Mouse (Mus musculus) heart, embryonic 14.5 days (tissue): ENCODE measurements around the gene Wdr47. TPM values are rescaled to one million over a fixed set of nuclear protein-coding genes. Genes with fewer than 3 reads are reported as not detected.
A peak's percentile ranks its signal among the peaks of the same experiment; 100 is the strongest.

Source experiments
- ATAC-seq: fragments of 200-750 bp; cut with Nextera tagmentation; 2 replicates; pipeline ENCODE4 v1.8.0; 2017; ENCODE audit warnings: low read depth, moderate TSS enrichment; ENCODE audit not compliant: insufficient number of reproducible peaks, insufficient read depth, low FRiP score
- H3K27ac ChIP-seq, 2 experiments: fragments of 200-500 bp in 1 of 2; fragments of 300-500 bp in 1 of 2; sonication (generic) in 1 of 2; replicated peaks in 1 of 2; 2 replicates each; pipeline ENCODE4 v1.5.1; 2012 to 2014; ENCODE audit warnings: low read depth in 2 of 2, low read length in 2 of 2, control low read depth in 1 of 2, mild to moderate bottlenecking in 1 of 2, mixed read lengths in 1 of 2; ENCODE audit not compliant: control insufficient read depth in 1 of 2, insufficient read depth in 1 of 2
- H3K27me3 ChIP-seq: fragments of 300-500 bp; sonication (generic); 2 replicates; pipeline ENCODE4 v1.6.1; 2014; ENCODE audit warnings: mild to moderate bottlenecking, low read length, control low read depth; ENCODE audit not compliant: control insufficient read depth, insufficient read depth
- H3K36me3 ChIP-seq: fragments of 300-500 bp; sonication (generic); 2 replicates; pipeline ENCODE4 v1.6.1; 2014; ENCODE audit warnings: mild to moderate bottlenecking, control low read depth, low read length, mixed read lengths; ENCODE audit not compliant: control insufficient read depth, insufficient read depth
- H3K4me1 ChIP-seq, 2 experiments: fragments of 200-500 bp in 1 of 2; fragments of 300-500 bp in 1 of 2; sonication (generic) in 1 of 2; 2 replicates each; pipeline ENCODE4 v1.6.1; 2012 to 2014; ENCODE audit warnings: low read length in 2 of 2, control low read depth in 1 of 2, mixed read lengths in 1 of 2; ENCODE audit not compliant: control insufficient read depth in 2 of 2, insufficient read depth in 2 of 2
- H3K4me2 ChIP-seq: fragments of 300-500 bp; sonication (generic); 2 replicates; pipeline ENCODE4 v1.6.1; 2014; ENCODE audit warnings: mild to moderate bottlenecking, low read length
- H3K4me3 ChIP-seq, 2 experiments: fragments of 200-500 bp in 1 of 2; fragments of 300-500 bp in 1 of 2; sonication (generic) in 1 of 2; 2 replicates each; pipeline ENCODE4 v1.5.1; 2012 to 2014; ENCODE audit warnings: low read length in 2 of 2, mild to moderate bottlenecking in 2 of 2, control low read depth in 1 of 2, low read depth in 1 of 2, moderate library complexity in 1 of 2; ENCODE audit not compliant: control insufficient read depth in 1 of 2, insufficient read depth in 1 of 2
- H3K9ac ChIP-seq: fragments of 300-500 bp; sonication (generic); 2 replicates; pipeline ENCODE4 v1.6.1; 2014; ENCODE audit warnings: mild to moderate bottlenecking, low read length
- H3K9me3 ChIP-seq: fragments of 300-500 bp; sonication (generic); 2 replicates; pipeline ENCODE4 v1.6.1; 2016; ENCODE audit warnings: low read length, control low read depth; ENCODE audit not compliant: control insufficient read depth
- WGBS: fragments of 180-500 bp; shearing (Covaris S2); extraction: QIAGEN DNeasy Blood & Tissue Kit; methylation state at CpG from one replicate; pipeline ENCODE4 v1.1.7; 2014; 5-methylcytosine and 5-hydroxymethylcytosine counted together
- polyA plus RNA-seq: library from polyadenylated mRNA; unstranded; fragments of >200 nt; fragmentation: Nextera tagmentation; extraction: Ambion mirVana; gene quantifications from 2 replicates; pipeline ENCODE4 v1.2.1, GENCODE M21; 2014

Wdr47 gene
- 8.0 and 10.0 TPM in 2 replicates for polyA plus RNA-seq

DNA sequence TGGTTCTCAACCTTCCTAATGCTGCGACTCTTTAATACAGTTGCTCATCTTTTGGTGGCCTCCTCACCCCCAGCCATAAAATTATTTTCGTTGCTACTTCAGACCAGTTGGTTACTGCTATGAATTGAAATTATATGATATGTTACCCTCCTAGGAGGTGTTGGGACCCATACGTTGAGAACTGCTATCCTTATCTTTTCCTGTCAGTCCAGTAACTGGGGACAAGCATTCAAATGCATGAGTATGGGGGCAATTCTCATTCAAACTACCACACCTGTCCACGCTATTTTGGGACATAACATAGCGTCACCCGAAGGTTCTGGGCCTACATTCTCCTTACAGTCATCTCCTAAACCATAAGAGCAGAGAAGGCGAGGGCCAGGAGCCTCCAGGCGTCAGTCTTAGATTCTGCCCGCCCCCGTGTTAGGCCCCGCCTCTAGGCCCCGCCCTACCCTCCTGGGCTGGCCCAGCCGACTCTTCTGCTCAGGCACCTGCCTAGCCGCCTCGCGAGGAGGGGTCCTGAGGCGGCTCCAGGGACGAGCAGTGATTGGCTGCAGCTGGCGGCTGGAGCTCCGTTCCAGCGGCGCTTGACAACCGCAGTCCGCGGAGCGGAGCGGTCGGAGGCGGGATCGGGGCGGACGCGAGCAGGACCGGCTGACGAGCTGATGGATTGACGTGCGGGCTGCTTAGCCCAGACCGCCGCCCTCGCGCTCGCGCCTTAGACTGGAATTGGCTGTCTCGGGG lies at the start of gene Wdr47:
TSS of gene Wdr47 (plus strand) at position 494 of the 744 bp plus-strand sequence.
- Histone ChIP-seq H3K9ac (peak within 1 kb of the TSS; percentile 83), H3K4me3 (peak within 1 kb of the TSS; percentile 88 to 92), H3K27me3 (no peaks in the 10 kb centered on the region), H3K36me3 (no peaks in the 10 kb centered on the region), H3K9me3 (no peaks in the 10 kb centered on the region), H3K4me1 (no peaks in the 10 kb centered on the region), H3K4me2 (peak within 1 kb of the TSS; percentile 99), H3K27ac (peak within 1 kb of the TSS; percentile 43 to 73)
- ATAC-seq: peak; percentile 100
- 3% methylated on average over 44 of the region's 44 CpGs for WGBS

DNA sequence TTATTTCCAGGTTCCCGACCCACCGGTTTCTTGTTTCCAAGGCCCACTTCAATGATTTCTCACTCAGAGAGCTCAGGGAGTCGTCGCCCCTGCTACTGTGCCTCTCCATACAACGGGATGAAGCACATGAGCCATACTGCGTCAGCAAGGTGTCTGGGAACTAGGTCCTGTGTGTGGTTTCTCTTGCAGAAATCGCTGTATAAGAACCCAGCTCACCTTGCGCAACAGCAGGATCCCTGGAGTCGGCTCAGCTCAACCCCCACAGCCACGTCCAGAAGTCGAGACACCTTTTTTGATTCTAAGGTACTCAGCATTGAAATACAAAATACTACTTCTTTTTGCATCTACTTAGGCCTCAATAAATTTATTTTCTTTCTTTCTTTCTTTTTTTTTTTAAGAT lies 48.8 kb upstream of the Wdr47 start:
- Histone ChIP-seq H3K27me3 (0 out of 2 replicates have a peak, but pooled peaks cover 2% of the 10 kb centered on the region), H3K27ac (no peak overlapping the region), H3K4me2 (no peak overlapping the region), H3K9me3 (no peaks in the 10 kb centered on the region), H3K4me1 (no peaks in the 10 kb centered on the region; a peak in 1 of 4 replicates), H3K9ac (no peak overlapping the region), H3K4me3 (no peak overlapping the region), H3K36me3 (no peaks in the 10 kb centered on the region)
- no peak for ATAC-seq
- 75% methylated on average over 11 of the region's 11 CpGs for WGBS

DNA sequence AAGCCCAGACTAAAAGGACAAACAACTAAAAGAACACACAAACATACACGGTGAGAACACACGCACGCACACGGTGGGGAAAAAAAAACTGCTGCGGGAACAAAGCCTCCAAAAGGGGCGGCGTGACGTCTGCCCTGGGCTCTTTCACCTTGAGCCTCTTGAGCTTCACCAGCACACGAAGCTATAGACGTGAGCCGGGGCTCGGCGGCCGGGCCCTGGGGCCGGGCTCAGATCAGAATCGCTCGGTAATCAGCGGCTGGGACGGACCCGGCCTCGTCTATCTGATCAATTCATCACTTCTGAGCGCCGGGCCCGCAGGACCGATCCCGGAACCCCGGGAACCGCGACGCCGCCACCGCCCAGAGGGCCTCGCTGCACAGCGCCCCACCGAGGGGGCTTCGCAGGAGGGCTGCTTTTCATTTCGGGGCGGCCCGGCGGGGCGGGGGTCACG lies 36.9 kb upstream of the Wdr47 start:
- Histone ChIP-seq H3K4me3 (peak overlapping the region; percentile 60 to 93), H3K9me3 (no peaks in the 10 kb centered on the region), H3K27ac (peak overlapping the region; percentile 23 to 86), H3K36me3 (peaks cover 25% of the 10 kb centered on the region), H3K9ac (peak overlapping the region; percentile 99), H3K4me2 (peak overlapping the region; percentile 92), H3K4me1 (peaks cover 0 to 3% of the 10 kb centered on the region in 2 experiments; a peak in 1 of 4 replicates), H3K27me3 (no peaks in the 10 kb centered on the region)
- WGBS: under 1% methylated on average over 36 of the region's 42 CpGs
- ATAC-seq: peak; percentile 34

DNA sequence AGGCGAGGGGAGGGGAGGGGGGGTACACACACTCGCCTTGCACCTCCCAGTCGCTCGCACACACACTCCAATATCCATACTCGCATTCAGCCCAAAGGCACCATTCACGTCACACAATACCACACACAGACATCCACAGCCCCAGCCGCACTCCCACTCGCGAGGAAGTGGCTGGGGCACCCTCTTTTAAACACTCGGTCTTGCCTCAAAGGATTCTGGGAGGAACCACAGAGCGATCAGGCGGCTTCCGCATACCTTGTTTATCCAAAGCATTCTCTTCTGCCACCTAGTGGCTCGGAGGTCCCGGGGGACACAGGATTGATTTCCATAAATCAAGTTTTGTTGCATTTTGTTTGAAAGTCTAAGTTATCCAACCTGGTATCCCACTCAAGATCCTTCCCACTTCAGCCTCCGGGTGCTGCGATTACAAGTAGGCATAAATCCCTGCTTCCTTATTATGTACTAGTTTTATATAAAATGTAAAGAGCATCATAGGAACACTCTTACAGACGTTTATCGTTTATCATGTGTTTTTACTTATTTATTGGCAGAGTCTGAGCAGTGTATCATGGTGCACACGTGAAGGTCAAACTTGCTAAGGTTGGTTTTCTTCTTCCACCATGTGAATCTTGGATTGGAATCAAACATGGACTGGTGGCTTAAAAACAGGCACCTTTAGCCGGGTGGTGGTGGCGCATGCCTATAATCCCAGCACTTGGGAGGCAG lies 36.3 kb upstream of the Wdr47 start:
- H3K9me3 ChIP-seq: no peaks in the 10 kb centered on the region
- H3K27me3 ChIP-seq: no peaks in the 10 kb centered on the region
- peak overlapping the region; percentile 92 for H3K4me2 ChIP-seq
- ATAC-seq: peak; percentile 91
- H3K4me3 ChIP-seq: peak overlapping the region; percentile 60 to 93
- peak overlapping the region; percentile 99 for H3K9ac ChIP-seq
- peaks cover 30% of the 10 kb centered on the region for H3K36me3 ChIP-seq
- peaks cover 0 to 3% of the 10 kb centered on the region in 2 experiments; a peak in 1 of 4 replicates for H3K4me1 ChIP-seq
- 17% methylated on average over 21 of the region's 22 CpGs for WGBS
- H3K27ac ChIP-seq: peak overlapping the region; percentile 23 to 86

DNA sequence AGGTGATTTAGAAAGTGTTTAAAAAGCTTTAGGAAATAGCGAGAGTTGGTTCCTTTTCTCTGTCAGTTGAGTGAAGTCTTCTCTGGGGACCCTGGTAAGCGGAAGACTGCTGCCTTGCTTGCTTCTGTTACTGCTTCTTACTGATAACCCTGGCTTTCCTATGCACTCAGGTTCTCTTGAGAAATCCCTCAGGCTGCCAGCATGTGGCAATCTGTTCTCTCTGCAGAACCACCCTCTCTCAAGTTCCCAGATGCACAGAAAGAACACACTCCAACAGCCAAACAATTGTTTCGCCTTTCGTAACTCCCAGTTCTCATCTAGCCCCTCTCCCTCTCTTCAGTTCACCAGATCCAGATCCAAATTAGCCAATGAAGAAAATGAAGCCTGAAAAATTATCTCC lies 33.2 kb upstream of the Wdr47 start:
- H3K36me3 ChIP-seq: peaks cover 37% of the 10 kb centered on the region
- H3K4me3 ChIP-seq: no peak overlapping the region
- H3K27ac ChIP-seq: no peak overlapping the region
- H3K4me1 ChIP-seq: peaks cover 2 to 12% of the 10 kb centered on the region in 2 experiments; a peak in 3 of 4 replicates
- H3K27me3 ChIP-seq: no peaks in the 10 kb centered on the region
- 87% methylated on average over 4 of the region's 4 CpGs for WGBS
- no peak overlapping the region for H3K9ac ChIP-seq
- no peak overlapping the region for H3K4me2 ChIP-seq
- no peak for ATAC-seq
- H3K9me3 ChIP-seq: no peaks in the 10 kb centered on the region

DNA sequence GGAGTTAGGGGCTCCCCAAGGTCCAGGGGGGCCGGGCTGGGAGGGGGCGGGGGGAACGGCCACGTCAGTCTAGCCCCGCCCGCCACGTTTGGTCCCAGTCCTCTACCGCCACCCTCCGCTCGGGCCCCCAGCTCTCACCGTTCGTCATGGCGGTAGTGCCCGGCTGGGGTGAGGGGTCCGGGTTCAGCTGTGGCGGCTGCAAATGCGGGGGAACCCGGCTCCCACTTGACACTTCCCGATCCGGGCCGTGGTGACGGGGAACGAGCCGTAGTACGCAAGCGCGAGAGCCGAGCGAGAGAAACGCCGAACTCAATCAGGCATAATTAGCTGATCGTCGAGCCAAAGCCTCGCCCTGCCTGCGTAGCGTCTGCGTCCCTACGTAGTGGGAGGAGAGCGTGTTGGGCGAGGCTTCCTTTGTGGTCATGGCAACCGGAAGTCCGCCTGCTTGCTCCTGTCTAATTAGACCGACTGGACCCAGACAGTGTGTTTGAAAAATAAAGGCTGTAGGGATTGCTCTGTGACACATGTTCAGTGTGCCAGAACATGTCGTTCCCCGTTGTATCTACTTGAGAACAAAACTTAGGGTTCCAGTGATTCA lies 28.8 kb upstream of the Wdr47 start, which contains the start of gene Tmem167b:
TSS of gene Tmem167b (minus strand) at position 334 of the 598 bp plus-strand sequence.
- Histone ChIP-seq H3K4me1 (peaks cover 2 to 9% of the 10 kb centered on the region in 2 experiments; a peak in 3 of 4 replicates), H3K36me3 (peaks cover 31% of the 10 kb centered on the region), H3K27ac (peak within 1 kb of the TSS; percentile 89 to 92), H3K9ac (peak within 1 kb of the TSS; percentile 86), H3K9me3 (no peaks in the 10 kb centered on the region), H3K4me3 (peak within 1 kb of the TSS; percentile 86 to 88), H3K27me3 (no peaks in the 10 kb centered on the region), H3K4me2 (peak within 1 kb of the TSS; percentile 93)
- ATAC-seq: peak; percentile 92
- under 1% methylated on average over 44 of the region's 45 CpGs for WGBS

DNA sequence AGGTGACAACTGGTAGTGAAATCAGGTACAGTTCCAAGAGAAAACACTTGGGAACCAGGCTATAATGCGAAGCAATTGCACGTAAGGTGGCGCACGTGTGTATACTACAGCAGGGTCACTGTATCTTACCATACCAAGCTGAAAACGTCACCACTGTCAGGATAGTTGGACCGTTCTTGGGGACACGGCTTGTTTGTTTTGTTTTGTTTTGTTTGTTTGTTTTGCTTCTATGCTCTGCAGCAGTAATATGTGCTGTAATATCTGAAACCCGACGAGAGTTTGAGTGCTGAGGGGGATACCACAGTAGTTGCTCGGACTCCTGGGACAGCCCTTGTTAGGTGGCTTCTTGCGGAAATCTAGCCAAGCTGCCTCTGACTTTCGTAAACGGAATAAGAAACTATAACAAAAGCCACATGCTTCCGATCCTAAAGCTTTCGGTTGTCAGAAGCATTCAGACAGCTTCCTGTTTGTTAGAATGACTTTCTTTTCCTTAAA lies 28.3 kb upstream of the Wdr47 start:
- peak overlapping the region; percentile 89 to 92 for H3K27ac ChIP-seq
- peaks cover 25% of the 10 kb centered on the region for H3K36me3 ChIP-seq
- no peaks in the 10 kb centered on the region for H3K9me3 ChIP-seq
- 0 out of 2 replicates have a peak, but pooled peaks have one; percentile 25 for ATAC-seq
- peak overlapping the region; percentile 86 for H3K9ac ChIP-seq
- WGBS: 9% methylated on average over 15 of the region's 15 CpGs
- H3K4me3 ChIP-seq: peak overlapping the region; percentile 37 to 88
- no peaks in the 10 kb centered on the region for H3K27me3 ChIP-seq
- peaks cover 2 to 9% of the 10 kb centered on the region in 2 experiments; a peak in 3 of 4 replicates for H3K4me1 ChIP-seq
- H3K4me2 ChIP-seq: peak overlapping the region; percentile 93
